Mouse (Mus musculus) midbrain, embryonic 11.5 days (tissue): ENCODE measurements at regions not wholly inside any gene's neighbourhood (a gene's known extent, or its start where the extent isn't known, plus 50 kb on each side); places are given as distances from the start of the nearest gene placed in this dataset.

ENCODE experiments used
- ATAC-seq: fragments of 200-750 bp; cut with Nextera tagmentation; 2 replicates; pipeline ENCODE4 v1.8.0; 2017; ENCODE audit warnings: moderate TSS enrichment, moderate library complexity; ENCODE audit not compliant: low FRiP score
- DNase-seq: peaks from one replicate; pipeline ENCODE4 v3.0.0; 2015; ENCODE audit warnings: low spot score; ENCODE audit errors: missing footprints
- H3K27ac ChIP-seq: fragments of 300-500 bp; sonication (generic); 2 replicates; pipeline ENCODE4 v1.5.1; 2014; ENCODE audit warnings: low read depth, low read length
- H3K27me3 ChIP-seq: fragments of 300-500 bp; sonication (generic); 2 replicates; pipeline ENCODE4 v1.6.1; 2014; ENCODE audit warnings: mild to moderate bottlenecking, low read length, moderate library complexity, mixed read lengths; ENCODE audit not compliant: control insufficient read depth, insufficient read depth
- H3K36me3 ChIP-seq: fragments of 300-500 bp; sonication (generic); 2 replicates; pipeline ENCODE4 v1.6.1; 2014; ENCODE audit warnings: mild to moderate bottlenecking, low read length, moderate library complexity, mixed read lengths; ENCODE audit not compliant: control insufficient read depth, insufficient read depth
- H3K4me1 ChIP-seq: fragments of 300-500 bp; sonication (generic); 2 replicates; pipeline ENCODE4 v1.6.1; 2014; ENCODE audit warnings: low read length; ENCODE audit not compliant: control insufficient read depth, insufficient read depth
- H3K4me2 ChIP-seq: fragments of 300-500 bp; sonication (generic); 2 replicates; pipeline ENCODE4 v1.6.1; 2014; ENCODE audit warnings: mild to moderate bottlenecking, moderate library complexity
- H3K4me3 ChIP-seq: fragments of 300-500 bp; sonication (generic); 2 replicates; pipeline ENCODE4 v1.5.1; 2014; ENCODE audit warnings: low read depth, low read length
- H3K9ac ChIP-seq: fragments of 300-500 bp; sonication (generic); 2 replicates; pipeline ENCODE4 v1.6.1; 2014; ENCODE audit warnings: low read length
- H3K9me3 ChIP-seq: fragments of 300-500 bp; sonication (generic); 2 replicates; pipeline ENCODE4 v1.6.1; 2016; ENCODE audit warnings: low read length; ENCODE audit not compliant: control insufficient read depth
- WGBS: fragments of 180-500 bp; shearing (Covaris S2); extraction: QIAGEN DNeasy Blood & Tissue Kit; methylation state at CpG from one replicate; pipeline ENCODE4 v1.1.7; 2014; 5-methylcytosine and 5-hydroxymethylcytosine counted together

DNA sequence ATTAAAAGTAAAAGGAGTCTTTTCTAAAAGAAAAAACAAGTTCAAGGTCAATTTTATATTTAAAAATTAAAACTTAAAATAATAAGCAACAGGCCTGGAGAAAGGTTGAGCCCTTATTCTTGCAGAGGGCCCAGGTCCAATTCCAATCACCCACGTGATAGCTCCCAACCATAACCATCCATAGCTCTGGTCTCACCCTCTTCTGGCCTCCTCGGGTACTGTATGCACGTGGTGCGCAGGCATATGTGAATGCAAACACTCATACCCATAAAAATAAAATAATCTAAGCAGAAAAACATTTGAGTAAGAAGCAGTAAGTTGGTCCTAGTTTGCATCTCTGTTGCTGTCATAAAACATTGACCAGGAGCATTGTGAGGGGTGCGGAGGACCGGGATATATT lies 119.8 kb upstream of the Dapk1 start:
- H3K36me3 ChIP-seq: no peaks in the 10 kb centered on the region
- no peak overlapping the region for H3K4me2 ChIP-seq
- H3K27ac ChIP-seq: no peak overlapping the region
- no peak for ATAC-seq
- 94% methylated on average over 6 of the region's 6 CpGs for WGBS
- H3K9ac ChIP-seq: no peak overlapping the region
- peaks cover 2% of the 10 kb centered on the region for H3K27me3 ChIP-seq
- no peaks in the 10 kb centered on the region; the same call in 1 of the 2 replicates for H3K9me3 ChIP-seq
- peaks cover 11% of the 10 kb centered on the region; the same call in 1 of the 2 replicates for H3K4me1 ChIP-seq
- peak; percentile 73 for DNase-seq
- no peak overlapping the region for H3K4me3 ChIP-seq

DNA sequence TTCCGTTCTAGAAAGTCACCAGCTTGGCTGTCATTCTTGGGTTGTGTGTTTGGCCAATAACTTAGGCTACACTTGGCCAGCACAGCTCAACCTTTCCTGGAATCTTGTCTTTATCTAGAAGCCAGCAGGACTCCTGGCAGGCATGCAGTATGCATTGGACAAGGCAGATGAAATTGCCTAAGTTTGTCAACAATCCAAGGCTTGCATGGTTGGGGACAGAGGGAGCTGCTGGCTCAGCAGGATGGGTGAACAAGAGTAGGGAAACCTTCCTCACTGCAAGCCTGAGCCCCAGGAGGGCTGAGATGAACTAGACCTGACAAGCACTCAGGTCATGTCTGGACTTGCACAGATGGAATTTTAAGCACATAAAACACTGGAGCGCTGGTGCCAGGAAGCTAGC lies 115.6 kb upstream of the Dapk1 start:
- peaks cover 1% of the 10 kb centered on the region; the same call in 1 of the 2 replicates for H3K4me1 ChIP-seq
- no peaks in the 10 kb centered on the region; the same call in 1 of the 2 replicates for H3K27me3 ChIP-seq
- no peak overlapping the region for H3K4me2 ChIP-seq
- no peak overlapping the region for H3K27ac ChIP-seq
- 83% methylated on average over 2 of the region's 2 CpGs for WGBS
- ATAC-seq: no peak
- H3K9me3 ChIP-seq: no peaks in the 10 kb centered on the region; the same call in 1 of the 2 replicates
- no peaks in the 10 kb centered on the region for H3K36me3 ChIP-seq
- H3K4me3 ChIP-seq: no peak overlapping the region
- peak; percentile 78 for DNase-seq
- H3K9ac ChIP-seq: no peak overlapping the region

DNA sequence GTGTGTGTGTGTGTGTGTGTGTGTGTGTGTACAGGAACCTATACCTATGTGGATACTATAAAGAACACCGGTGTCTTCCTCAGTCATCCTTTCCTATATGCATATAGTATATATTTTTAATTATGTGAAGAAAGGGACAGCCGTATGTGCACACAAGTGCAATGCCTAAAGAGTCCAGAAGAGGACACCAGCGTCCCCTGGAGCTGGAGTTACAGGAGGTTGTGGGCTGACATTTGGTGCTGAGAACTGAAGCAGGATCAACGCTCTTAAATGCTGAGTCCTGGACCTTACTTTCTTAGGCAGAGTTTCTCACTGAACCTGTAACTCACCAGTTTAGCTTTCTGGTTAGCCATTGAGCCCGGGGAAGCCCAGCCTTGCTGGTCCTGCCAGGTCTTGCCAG lies 114.9 kb upstream of the Dapk1 start:
- Histone ChIP-seq H3K4me1 (no peaks in the 10 kb centered on the region), H3K9ac (no peak overlapping the region), H3K27ac (no peak overlapping the region), H3K4me2 (no peak overlapping the region), H3K9me3 (no peaks in the 10 kb centered on the region; the same call in 1 of the 2 replicates), H3K27me3 (no peaks in the 10 kb centered on the region), H3K4me3 (no peak overlapping the region), H3K36me3 (no peaks in the 10 kb centered on the region)
- WGBS: 93% methylated on average over 5 of the region's 5 CpGs
- ATAC-seq (no peak), DNase-seq (peak; percentile 79)

DNA sequence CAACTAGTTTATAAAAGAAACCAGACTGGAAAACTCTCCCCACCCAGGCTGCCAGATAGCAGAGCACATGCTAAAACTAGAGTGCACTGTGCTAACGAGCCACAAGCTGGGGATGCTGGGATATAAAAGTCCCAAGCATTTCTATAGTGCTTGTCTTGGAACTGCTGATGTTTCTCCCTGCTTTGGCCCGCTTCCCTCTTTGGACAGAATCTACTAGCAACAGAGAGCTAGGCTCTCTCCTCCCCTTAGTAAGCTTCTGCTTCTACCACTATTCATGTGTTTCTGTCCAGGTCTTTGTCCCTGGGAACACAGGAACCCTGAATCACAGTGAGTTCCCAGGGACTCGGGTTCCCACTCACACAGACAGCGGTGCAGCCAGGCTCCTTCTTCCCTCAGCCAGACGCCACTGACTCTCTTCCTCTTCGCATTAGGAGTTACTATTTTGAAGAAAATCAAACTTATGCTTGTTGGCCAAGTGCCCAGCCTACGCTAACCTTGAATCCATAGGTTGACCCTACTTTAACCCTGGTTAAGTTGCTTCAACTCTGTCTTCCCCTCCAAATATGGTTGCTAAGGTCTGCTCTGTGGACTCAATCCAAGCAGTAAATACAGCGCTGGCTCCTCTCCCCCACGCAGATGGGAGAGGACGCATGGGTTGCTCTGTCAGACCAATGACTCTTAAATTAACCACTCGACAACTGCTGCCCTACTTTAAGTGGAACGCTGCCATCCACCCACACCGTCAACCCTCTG lies 113.4 kb upstream of the Dapk1 start:
- ATAC-seq: no peak

GRCm38 (mm10) chr13:60488884-60489265 lies 112.9 kb upstream of the Dapk1 start:
- no peaks in the 10 kb centered on the region for H3K36me3 ChIP-seq
- no peak overlapping the region for H3K4me3 ChIP-seq
- ATAC-seq (no peak), DNase-seq (peak; percentile 61)
- no peak overlapping the region for H3K4me2 ChIP-seq
- no peak overlapping the region for H3K9ac ChIP-seq
- H3K27me3 ChIP-seq: no peaks in the 10 kb centered on the region
- H3K9me3 ChIP-seq: no peaks in the 10 kb centered on the region; the same call in 1 of the 2 replicates
- 81% methylated on average over 4 of the region's 4 CpGs for WGBS
- H3K4me1 ChIP-seq: no peaks in the 10 kb centered on the region
- no peak overlapping the region for H3K27ac ChIP-seq

More for the DNA sequence above, 113.4 kb upstream of the Dapk1 start:
- H3K4me3 ChIP-seq: no peak overlapping the region
- peak; percentile 56 for DNase-seq
- no peaks in the 10 kb centered on the region; the same call in 1 of the 2 replicates for H3K9me3 ChIP-seq
- no peak overlapping the region for H3K9ac ChIP-seq
- no peaks in the 10 kb centered on the region for H3K27me3 ChIP-seq
- no peaks in the 10 kb centered on the region for H3K4me1 ChIP-seq
- H3K27ac ChIP-seq: no peak overlapping the region
- no peak overlapping the region for H3K4me2 ChIP-seq
- no peaks in the 10 kb centered on the region for H3K36me3 ChIP-seq
- WGBS: 78% methylated on average over 13 of the region's 13 CpGs

DNA sequence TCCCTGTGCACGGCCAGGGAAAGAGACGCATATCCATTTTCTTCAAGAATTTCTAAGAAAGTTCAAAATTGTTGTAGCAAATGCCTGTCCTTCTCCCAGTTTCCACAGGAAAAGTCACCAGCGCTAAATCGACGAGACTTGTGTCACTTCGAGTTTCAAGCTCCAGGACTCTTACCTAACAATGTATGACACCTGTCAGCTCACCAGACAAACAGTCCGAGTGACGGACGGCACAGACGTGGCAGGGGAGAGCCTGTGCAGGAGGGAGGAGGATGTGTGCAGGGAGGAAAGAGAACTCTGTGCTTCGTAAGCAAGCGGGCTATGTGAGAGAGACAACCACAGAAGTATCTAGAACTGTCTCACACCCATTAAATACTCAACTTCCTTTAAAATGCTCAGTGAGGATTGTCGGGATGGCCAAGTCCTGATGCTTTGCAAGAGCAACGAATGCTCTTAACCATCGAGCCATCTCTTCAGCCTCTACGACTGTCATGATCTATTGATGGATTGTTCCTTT lies 109.7 kb upstream of the Dapk1 start:
- DNase-seq (no peak), ATAC-seq (no peak)
- Histone ChIP-seq H3K4me1 (no peaks in the 10 kb centered on the region), H3K9me3 (no peaks in the 10 kb centered on the region; the same call in 1 of the 2 replicates), H3K4me3 (no peak overlapping the region), H3K27ac (no peak overlapping the region), H3K9ac (no peak overlapping the region), H3K36me3 (no peaks in the 10 kb centered on the region), H3K4me2 (no peak overlapping the region), H3K27me3 (no peaks in the 10 kb centered on the region)
- 88% methylated on average over 16 of the region's 16 CpGs for WGBS

- H3K27me3 ChIP-seq: no peaks in the 10 kb centered on the region
- no peak overlapping the region for H3K4me2 ChIP-seq
- H3K36me3 ChIP-seq: no peaks in the 10 kb centered on the region
- no peak overlapping the region for H3K27ac ChIP-seq
- H3K4me3 ChIP-seq: no peak overlapping the region
- no peak overlapping the region for H3K9ac ChIP-seq
- DNase-seq: no peak
- 74% methylated on average over 5 of the region's 5 CpGs for WGBS
- ATAC-seq: no peak
- H3K4me1 ChIP-seq: no peaks in the 10 kb centered on the region
- no peaks in the 10 kb centered on the region for H3K9me3 ChIP-seq
Observed at GRCm38 (mm10) chr13:60493836-60494235, 107.9 kb upstream of the Dapk1 start.

GRCm38 (mm10) chr13:60497714-60498400 lies 103.9 kb upstream of the Dapk1 start:
- 18% methylated on average over 18 of the region's 18 CpGs for WGBS
- no peak overlapping the region for H3K9ac ChIP-seq
- H3K9me3 ChIP-seq: no peaks in the 10 kb centered on the region
- H3K36me3 ChIP-seq: no peaks in the 10 kb centered on the region
- H3K27me3 ChIP-seq: no peaks in the 10 kb centered on the region
- no peak overlapping the region for H3K4me2 ChIP-seq
- no peaks in the 10 kb centered on the region for H3K4me1 ChIP-seq
- no peak overlapping the region for H3K4me3 ChIP-seq
- DNase-seq (peak; percentile 88), ATAC-seq (0 out of 2 replicates have a peak, but pooled peaks have one; percentile 38)
- H3K27ac ChIP-seq: no peak overlapping the region

DNA sequence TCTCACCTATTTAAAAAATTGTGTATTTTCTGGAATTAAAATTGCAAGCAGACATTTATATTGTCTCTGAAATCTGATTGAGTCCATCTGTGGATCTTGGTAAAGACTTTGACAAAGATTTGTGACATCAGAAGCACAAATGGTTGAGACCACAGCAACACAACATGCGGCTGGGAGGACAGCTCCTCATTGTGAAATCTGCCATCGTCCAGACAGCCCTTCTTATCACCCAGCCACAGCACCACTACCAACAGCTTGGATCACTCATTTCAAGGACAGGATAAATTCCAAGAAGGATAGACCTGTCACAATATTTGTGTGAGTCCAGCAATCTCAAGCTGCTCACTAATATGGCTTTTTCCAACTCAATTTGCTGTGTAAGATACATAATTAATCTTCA lies 97.6 kb upstream of the Dapk1 start:
- Histone ChIP-seq H3K4me1 (no peaks in the 10 kb centered on the region), H3K9me3 (no peaks in the 10 kb centered on the region), H3K27ac (no peak overlapping the region), H3K4me2 (no peak overlapping the region), H3K36me3 (no peaks in the 10 kb centered on the region), H3K4me3 (no peak overlapping the region), H3K27me3 (no peaks in the 10 kb centered on the region), H3K9ac (no peak overlapping the region)
- DNase-seq (no peak), ATAC-seq (no peak)
- WGBS: 97% methylated on average over 2 of the region's 2 CpGs
